Mouse (Mus musculus) heart, postnatal 0 days (tissue): Measurements from ENCODE around the gene Dhx30.

Experiments
- CTCF ChIP-seq: IDR thresholded peaks from 2 replicates; pipeline ENCODE4 v1.5.1; 2016; ENCODE audit warnings: antibody characterized with exemption, control low read depth, low read depth
- EP300 ChIP-seq: IDR thresholded peaks from 2 replicates; pipeline ENCODE4 v1.6.1; 2016; ENCODE audit warnings: antibody characterized with exemption, low read depth

DNA sequence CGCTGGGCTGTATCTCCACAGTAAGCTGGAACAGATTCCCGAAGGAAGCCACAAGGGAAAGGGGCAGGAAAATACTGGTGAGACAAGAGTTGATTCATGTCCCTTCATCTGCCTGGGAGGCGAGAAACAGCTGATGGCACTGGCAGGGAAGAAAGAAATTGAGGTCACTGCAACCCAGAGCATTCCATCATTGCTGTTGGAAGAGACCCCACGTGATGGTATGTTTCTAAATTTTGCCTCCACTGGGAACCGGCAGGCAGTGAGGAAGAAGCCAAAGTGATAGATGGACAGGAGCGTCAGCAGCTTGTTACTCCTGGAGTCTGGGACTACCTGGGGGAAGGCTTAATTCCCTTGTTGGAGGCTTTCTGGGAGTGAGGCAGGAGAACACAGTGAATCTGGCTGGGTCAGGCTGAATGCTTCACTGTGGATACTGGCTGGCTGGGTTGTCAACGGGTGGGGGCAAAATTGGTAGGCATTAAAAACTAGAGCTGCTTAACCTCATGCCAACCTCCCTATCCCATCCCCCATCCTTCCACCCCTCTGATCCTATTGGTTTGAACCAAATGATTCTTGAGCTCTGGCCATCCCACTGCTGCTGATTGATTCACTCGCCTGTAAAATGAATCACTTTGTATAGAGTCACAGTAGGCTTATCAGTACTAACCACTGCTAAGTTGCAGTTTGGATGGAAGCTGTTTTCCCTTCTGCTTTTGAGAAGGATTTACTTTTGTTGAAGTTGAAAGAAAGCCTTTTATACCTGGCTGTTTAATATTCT, 64.1 kb downstream of the Dhx30 start:
- TF ChIP-seq CTCF (no peak), EP300 (no peak)
